Mouse (Mus musculus) kidney, embryonic 16.5 days (tissue): ENCODE results near the gene Furin. TPM values are rescaled to one million over a fixed set of nuclear protein-coding genes. Genes with fewer than 3 reads are reported as not detected.
A peak's percentile ranks its signal among the peaks of the same experiment; 100 is the strongest.

ENCODE experiments used
- ATAC-seq: fragments of 200-750 bp; cut with Nextera tagmentation; 2 replicates; pipeline ENCODE4 v1.8.0; 2017; ENCODE audit warnings: moderate TSS enrichment; ENCODE audit not compliant: low FRiP score, low TSS enrichment
- H3K27ac ChIP-seq: fragments of 300-500 bp; sonication (generic); 2 replicates; pipeline ENCODE4 v1.5.1; 2014; ENCODE audit warnings: low read length
- H3K27me3 ChIP-seq: fragments of 300-500 bp; sonication (generic); 2 replicates; pipeline ENCODE4 v1.6.1; 2014; ENCODE audit warnings: low read length, control low read depth, mixed read lengths; ENCODE audit not compliant: insufficient read depth
- H3K36me3 ChIP-seq: fragments of 300-500 bp; sonication (generic); 2 replicates; pipeline ENCODE4 v1.6.1; 2014; ENCODE audit warnings: low read length, control low read depth, mixed read lengths; ENCODE audit not compliant: insufficient read depth
- H3K4me1 ChIP-seq: fragments of 300-500 bp; sonication (generic); 2 replicates; pipeline ENCODE4 v1.6.1; 2014; ENCODE audit warnings: low read length, control low read depth, mixed read lengths; ENCODE audit not compliant: insufficient read depth
- H3K4me2 ChIP-seq: fragments of 300-500 bp; sonication (generic); replicated peaks from 2 replicates; pipeline ENCODE4 v1.6.1; 2014; ENCODE audit warnings: low read depth, low read length
- H3K4me3 ChIP-seq: fragments of 300-500 bp; sonication (generic); 2 replicates; pipeline ENCODE4 v1.5.1; 2014; ENCODE audit warnings: mild to moderate bottlenecking, low read length
- H3K9ac ChIP-seq: fragments of 300-500 bp; sonication (generic); replicated peaks from 2 replicates; pipeline ENCODE4 v1.6.1; 2014; ENCODE audit warnings: low read length
- H3K9me3 ChIP-seq: fragments of 300-500 bp; sonication (generic); 2 replicates; pipeline ENCODE4 v1.6.1; 2016; ENCODE audit warnings: low read length, control low read depth
- WGBS: fragments of 180-500 bp; shearing (Covaris S2); extraction: QIAGEN DNeasy Blood & Tissue Kit; methylation state at CpG from one replicate; pipeline ENCODE4 v1.1.7; 2014; 5-methylcytosine and 5-hydroxymethylcytosine counted together
- polyA plus RNA-seq: library from polyadenylated mRNA; unstranded; fragments of >200 nt; fragmentation: Nextera tagmentation; extraction: Ambion mirVana; gene quantifications from 2 replicates; pipeline ENCODE4 v1.2.1, GENCODE M21; 2015

Furin gene
- polyA plus RNA-seq, 1 experiment from 2014 or later, result 13.4 TPM

- Histone ChIP-seq H3K36me3 (peaks cover 25% of the 10 kb centered on the region; the same call in 1 of the 2 replicates), H3K4me3 (peak overlapping the region; percentile 80), H3K4me2 (peak overlapping the region; percentile 75), H3K27ac (peak overlapping the region; percentile 87), H3K27me3 (no peaks in the 10 kb centered on the region), H3K9ac (peak overlapping the region; percentile 87), H3K4me1 (peaks cover 26% of the 10 kb centered on the region), H3K9me3 (no peaks in the 10 kb centered on the region)
- ATAC-seq, result peak; percentile 18; the same call in 1 of the 2 replicates
- 28% methylated on average over 4 of the region's 4 CpGs for WGBS
Measured at GRCm38 (mm10) chr7:80369967-80370431, 35.2 kb downstream of the Furin start.

GRCm38 (mm10) chr7:80369461-80369860 is 35.8 kb downstream of the Furin start:
- Histone ChIP-seq H3K4me3 (peak overlapping the region; percentile 80; the same call in 1 of the 2 replicates), H3K27me3 (no peaks in the 10 kb centered on the region), H3K27ac (0 out of 2 replicates have a peak overlapping the region, but pooled peaks have one; percentile 27), H3K9me3 (no peaks in the 10 kb centered on the region), H3K4me1 (peaks cover 26% of the 10 kb centered on the region), H3K9ac (no peak overlapping the region), H3K36me3 (peaks cover 28% of the 10 kb centered on the region), H3K4me2 (peak overlapping the region; percentile 75)
- ATAC-seq, result no peak
- WGBS, result 55% methylated on average over 5 of the region's 5 CpGs

DNA sequence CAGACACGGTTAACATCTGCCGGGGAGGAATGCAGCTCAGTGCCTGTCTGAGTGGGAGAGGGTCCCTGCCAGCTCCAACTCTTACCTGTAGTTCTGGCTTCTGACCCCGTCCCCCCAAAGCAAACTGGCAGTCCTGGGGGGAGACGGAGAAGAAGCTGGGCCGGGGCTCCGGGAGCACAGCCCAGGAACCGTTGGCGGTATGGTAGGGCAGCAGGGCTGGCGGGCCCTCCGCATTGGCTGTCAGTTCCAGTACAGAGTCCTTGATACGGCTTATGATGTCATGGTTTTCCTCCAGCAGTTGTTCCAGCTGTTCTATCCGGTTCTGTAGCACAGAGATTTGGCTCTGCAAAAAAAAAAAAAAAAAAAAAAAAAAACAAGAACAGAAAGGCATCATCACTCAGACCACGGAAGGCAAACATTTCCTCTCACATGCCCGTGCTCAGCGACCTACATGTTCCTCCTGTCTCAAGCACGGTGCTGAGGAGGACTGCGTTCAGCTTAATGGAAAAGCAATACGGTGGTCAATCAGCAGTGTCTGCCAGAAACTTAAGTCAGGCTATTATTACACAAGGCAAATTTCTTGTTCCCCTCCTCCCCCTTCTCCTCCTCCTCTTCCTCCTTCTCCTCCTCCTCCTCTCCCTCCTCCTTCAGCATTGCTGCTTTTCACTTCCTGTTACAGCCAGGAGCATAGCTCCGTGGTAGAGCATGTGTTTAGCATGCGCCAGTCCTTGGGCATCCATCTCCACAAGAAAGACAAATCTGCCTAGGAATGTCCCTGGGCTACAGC is 36.4 kb downstream of the Furin start:
- 63% methylated on average over 20 of the region's 20 CpGs for WGBS
- no peaks in the 10 kb centered on the region for H3K9me3 ChIP-seq
- no peak for ATAC-seq
- peaks cover 26% of the 10 kb centered on the region for H3K4me1 ChIP-seq
- no peak overlapping the region for H3K27ac ChIP-seq
- H3K4me2 ChIP-seq, result peak overlapping the region; percentile 75; the same call in 1 of the 2 replicates
- peaks cover 33% of the 10 kb centered on the region for H3K36me3 ChIP-seq
- H3K9ac ChIP-seq, result no peak overlapping the region
- no peaks in the 10 kb centered on the region for H3K27me3 ChIP-seq
- H3K4me3 ChIP-seq, result no peak overlapping the region

DNA sequence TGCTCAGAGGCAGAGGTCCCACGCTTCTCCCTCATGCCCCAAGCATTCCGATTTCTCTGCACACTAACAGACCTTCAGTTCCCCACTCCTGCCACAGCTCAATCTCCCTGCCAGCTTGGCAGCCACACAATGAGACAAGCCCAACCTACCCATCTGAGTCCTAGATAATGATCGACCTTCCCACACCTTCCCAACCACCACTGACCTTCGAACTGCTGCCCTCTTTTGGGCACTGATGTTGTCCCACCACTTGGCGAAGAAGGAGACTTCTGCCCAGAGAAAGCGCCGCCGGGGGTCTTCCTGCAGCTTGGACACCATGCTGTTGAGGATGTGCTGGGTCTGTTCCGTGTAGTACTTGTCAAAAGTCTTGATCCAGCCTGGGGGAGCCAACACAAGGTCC is 37.2 kb downstream of the Furin start:
- Histone ChIP-seq H3K4me1 (peaks cover 26% of the 10 kb centered on the region), H3K9me3 (no peaks in the 10 kb centered on the region), H3K27me3 (no peaks in the 10 kb centered on the region), H3K4me2 (no peak overlapping the region), H3K27ac (no peak overlapping the region), H3K4me3 (no peak overlapping the region), H3K36me3 (peaks cover 41% of the 10 kb centered on the region), H3K9ac (no peak overlapping the region)
- WGBS, result 90% methylated on average over 9 of the region's 9 CpGs
- no peak for ATAC-seq

DNA sequence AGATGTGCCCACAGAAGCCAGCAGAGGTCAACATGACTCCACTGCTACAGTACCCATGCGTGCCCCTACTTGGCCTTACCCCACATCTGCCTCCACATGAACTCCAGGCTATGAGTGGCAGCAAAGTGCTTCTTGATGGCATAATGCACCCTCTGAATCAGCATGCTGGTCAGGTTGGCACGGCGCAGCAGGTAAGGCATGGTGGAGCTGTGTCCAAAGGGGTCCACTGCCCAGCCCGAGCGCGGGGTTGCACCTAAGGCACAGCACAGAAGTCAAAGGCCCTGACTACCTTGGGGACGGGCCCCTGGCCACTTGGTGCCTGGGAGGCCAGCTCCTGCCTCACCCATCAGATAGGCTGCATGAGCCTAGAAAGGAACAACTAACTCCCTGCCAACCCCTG is 38.0 kb downstream of the Furin start:
- no peak for ATAC-seq
- Histone ChIP-seq H3K36me3 (peaks cover 49% of the 10 kb centered on the region), H3K9me3 (no peaks in the 10 kb centered on the region), H3K9ac (no peak overlapping the region), H3K4me1 (peaks cover 26% of the 10 kb centered on the region), H3K27me3 (no peaks in the 10 kb centered on the region), H3K4me3 (no peak overlapping the region), H3K4me2 (no peak overlapping the region), H3K27ac (no peak overlapping the region)
- 96% methylated on average over 7 of the region's 7 CpGs for WGBS

DNA sequence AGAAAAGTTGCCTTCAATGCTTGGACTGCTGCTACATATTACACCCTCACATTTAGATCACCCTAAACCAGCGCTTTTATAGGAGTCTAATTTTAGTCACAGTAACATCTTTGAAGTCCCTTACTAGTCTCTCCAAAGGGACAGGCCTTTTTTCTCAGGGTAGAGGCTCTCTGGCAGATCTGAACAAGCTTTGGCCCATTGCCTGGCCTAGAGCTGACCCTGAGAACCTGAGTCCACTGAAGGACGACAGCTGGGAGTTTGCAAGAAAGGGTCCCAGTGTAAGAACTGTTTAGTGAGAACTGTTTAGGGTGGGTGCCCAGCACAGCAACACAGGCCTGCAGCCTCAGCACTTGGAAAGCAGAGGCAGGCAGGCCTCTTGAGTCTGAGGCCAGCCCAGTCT is 39.5 kb downstream of the Furin start:
- WGBS, result 73% methylated on average over 2 of the region's 2 CpGs
- H3K9me3 ChIP-seq, result no peaks in the 10 kb centered on the region
- H3K4me3 ChIP-seq, result no peak overlapping the region
- no peak overlapping the region for H3K9ac ChIP-seq
- peaks cover 22% of the 10 kb centered on the region for H3K4me1 ChIP-seq
- H3K36me3 ChIP-seq, result peaks cover 61% of the 10 kb centered on the region
- no peak overlapping the region for H3K4me2 ChIP-seq
- ATAC-seq, result no peak
- H3K27me3 ChIP-seq, result no peaks in the 10 kb centered on the region
- no peak overlapping the region for H3K27ac ChIP-seq

- no peaks in the 10 kb centered on the region for H3K27me3 ChIP-seq
- no peak overlapping the region for H3K4me2 ChIP-seq
- no peak overlapping the region for H3K27ac ChIP-seq
- H3K9me3 ChIP-seq, result no peaks in the 10 kb centered on the region
- H3K9ac ChIP-seq, result no peak overlapping the region
- H3K36me3 ChIP-seq, result peaks cover 56% of the 10 kb centered on the region
- no peaks in the 10 kb centered on the region for H3K4me1 ChIP-seq
- 37% methylated on average over 3 of the region's 3 CpGs for WGBS
- ATAC-seq, result no peak
- no peak overlapping the region for H3K4me3 ChIP-seq
Measured at GRCm38 (mm10) chr7:80360435-80360834, 44.8 kb downstream of the Furin start.

- no peak overlapping the region for H3K9ac ChIP-seq
- WGBS, result 84% methylated on average over 4 of the region's 4 CpGs
Measured at GRCm38 (mm10) chr7:80358039-80358438, 47.2 kb downstream of the Furin start.

DNA sequence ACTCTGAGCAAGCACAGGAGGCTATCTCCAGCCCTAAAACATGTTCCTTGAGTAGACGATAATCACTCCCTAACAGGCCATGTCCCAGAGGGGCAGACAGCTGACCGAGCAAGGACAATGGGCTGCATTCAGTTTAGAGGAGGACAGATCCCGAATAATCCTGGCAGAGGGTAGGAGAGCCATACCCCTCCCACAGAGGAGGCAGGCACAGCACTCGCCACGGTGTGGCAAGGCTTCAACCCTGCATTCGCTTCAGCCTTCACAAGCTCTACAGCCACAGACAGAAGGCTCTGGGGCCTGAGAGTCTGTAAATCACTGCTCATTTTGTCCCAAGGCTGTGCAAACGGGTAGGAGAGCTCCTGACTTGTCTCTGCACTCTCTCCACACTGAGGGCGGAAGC is 48.1 kb downstream of the Furin start:
- H3K9ac ChIP-seq, result no peak overlapping the region
- 56% methylated on average over 8 of the region's 8 CpGs for WGBS
- ATAC-seq, result no peak

More at GRCm38 (mm10) chr7:80358039-80358438, 47.2 kb downstream of the Furin start:
- Histone ChIP-seq H3K4me3 (no peak overlapping the region), H3K4me1 (no peaks in the 10 kb centered on the region), H3K9me3 (no peaks in the 10 kb centered on the region), H3K27me3 (no peaks in the 10 kb centered on the region), H3K4me2 (no peak overlapping the region), H3K27ac (no peak overlapping the region), H3K36me3 (peaks cover 49% of the 10 kb centered on the region)
- no peak for ATAC-seq

GRCm38 (mm10) chr7:80356351-80356750 is 48.9 kb downstream of the Furin start:
- Histone ChIP-seq H3K4me1 (no peaks in the 10 kb centered on the region), H3K4me3 (no peak overlapping the region), H3K9ac (no peak overlapping the region), H3K27me3 (no peaks in the 10 kb centered on the region), H3K27ac (no peak overlapping the region), H3K4me2 (no peak overlapping the region), H3K9me3 (no peaks in the 10 kb centered on the region), H3K36me3 (peaks cover 42% of the 10 kb centered on the region)
- ATAC-seq, result no peak
- WGBS, result 89% methylated on average over 13 of the region's 13 CpGs

More for the DNA sequence above, 48.1 kb downstream of the Furin start:
- Histone ChIP-seq H3K27ac (no peak overlapping the region), H3K27me3 (no peaks in the 10 kb centered on the region), H3K9me3 (no peaks in the 10 kb centered on the region), H3K4me3 (no peak overlapping the region), H3K4me1 (no peaks in the 10 kb centered on the region), H3K36me3 (peaks cover 46% of the 10 kb centered on the region), H3K4me2 (no peak overlapping the region)
